Mouse (Mus musculus) CD4-positive naive resting alpha-beta T cell, adult 57 days (primary cell): ENCODE measurements around the gene Gm8374. TPM values are rescaled to one million over a fixed set of nuclear protein-coding genes. Genes with fewer than 3 reads are reported as not detected.

Experiments used
- total RNA-seq: library from RNA; stranded (reverse); gene quantifications from one replicate; pipeline ENCODE4 v1.2.4, GENCODE M21; 2023

Gene Gm8374
- total RNA-seq, result not detected

GRCm38 (mm10) chr14:7365034-7365433 lies at the start of gene Gm8374:
Gene Gm8374, minus strand, starts transcription at chr14:7365134.

GRCm38 (mm10) chr14:7332295-7332694 lies 32.6 kb downstream of the Gm8374 start, which contains the start of gene Gm5797:
Gene Gm5797, minus strand, starts transcription at chr14:7332395.

GRCm38 (mm10) chr14:7314661-7315060 lies 50.3 kb downstream of the Gm8374 start, which contains the start of gene Gm3739:
Gene Gm3739, minus strand, starts transcription at chr14:7315049.

Other genes starting within 250 kb of the Gm8374 start
- not detected for gene Gm6676, start 239.7 kb downstream of the Gm8374 start, total RNA-seq
- not detected for gene Gm3512, start 190.6 kb downstream of the Gm8374 start, total RNA-seq
- gene Gm16434, start 170.6 kb downstream of the Gm8374 start, total RNA-seq, result not detected
- gene Gm3727, start 100.4 kb downstream of the Gm8374 start, total RNA-seq, result not detected
- 1.2 TPM for gene Gm3739, start 50.1 kb downstream of the Gm8374 start, total RNA-seq
- not detected for gene Gm5797, start 32.7 kb downstream of the Gm8374 start, total RNA-seq
- not detected for gene Gm3755, start 85.8 kb upstream of the Gm8374 start, total RNA-seq
- gene Gm3752, start 118.6 kb upstream of the Gm8374 start, total RNA-seq, result not detected
- 0.35 TPM for gene Gm3558, start 203.4 kb upstream of the Gm8374 start, total RNA-seq
- not detected for gene Gm10338, start 230.5 kb upstream of the Gm8374 start, total RNA-seq